Mouse (Mus musculus) forebrain, postnatal 0 days (tissue): ENCODE results near the gene Sema4b. TPM values are rescaled to one million over a fixed set of nuclear protein-coding genes. Genes with fewer than 3 reads are reported as not detected.

ENCODE experiments used
- ATAC-seq: fragments of 200-750 bp; cut with Nextera tagmentation; 2 replicates; pipeline ENCODE4 v1.8.0; 2017; ENCODE audit warnings: mild to moderate bottlenecking, moderate library complexity
- DNase-seq: peaks from one replicate; pipeline ENCODE4 v3.0.0-alpha.2; 2015
- H3K27ac ChIP-seq: fragments of 300-500 bp; sonication (generic); 2 replicates; pipeline ENCODE4 v1.5.1; 2014; ENCODE audit warnings: low read depth, mild to moderate bottlenecking, antibody characterized with exemption, low read length, moderate library complexity, mixed read lengths
- H3K27me3 ChIP-seq: fragments of 300-500 bp; sonication (generic); 2 replicates; pipeline ENCODE4 v1.6.1; 2014; ENCODE audit warnings: mild to moderate bottlenecking, low read length, mixed read lengths; ENCODE audit not compliant: insufficient read depth
- H3K36me3 ChIP-seq: fragments of 300-500 bp; sonication (generic); 2 replicates; pipeline ENCODE4 v1.6.1; 2014; ENCODE audit warnings: mild to moderate bottlenecking, moderate library complexity; ENCODE audit not compliant: insufficient read depth
- H3K4me1 ChIP-seq: fragments of 300-500 bp; sonication (generic); 2 replicates; pipeline ENCODE4 v1.6.1; 2014; ENCODE audit warnings: antibody characterized with exemption; ENCODE audit not compliant: insufficient read depth
- H3K4me2 ChIP-seq: fragments of 300-500 bp; sonication (generic); 2 replicates; pipeline ENCODE4 v1.6.1; 2014; ENCODE audit warnings: low read depth, mild to moderate bottlenecking, moderate library complexity
- H3K4me3 ChIP-seq: fragments of 300-500 bp; sonication (generic); 2 replicates; pipeline ENCODE4 v1.5.1; 2014; ENCODE audit warnings: low read depth, low read length, mixed read lengths
- H3K9ac ChIP-seq: fragments of 300-500 bp; sonication (generic); 2 replicates; pipeline ENCODE4 v1.6.1; 2014; ENCODE audit warnings: mild to moderate bottlenecking
- H3K9me3 ChIP-seq: fragments of 300-500 bp; sonication (generic); 2 replicates; pipeline ENCODE4 v1.6.1; 2016; ENCODE audit warnings: low read length
- CTCF ChIP-seq: sonication (generic); IDR thresholded peaks from 2 replicates; pipeline ENCODE4 v1.5.1; 2016; ENCODE audit warnings: antibody characterized with exemption, control low read depth, low read depth
- whole genome bisulfite sequencing: fragments of 180-500 bp; shearing (Covaris S2); extraction: QIAGEN DNeasy Blood & Tissue Kit; methylation state at CpG from one replicate; pipeline ENCODE4 v1.1.7; 2014; 5-methylcytosine and 5-hydroxymethylcytosine counted together
- polyA plus RNA-seq: library from polyadenylated mRNA; unstranded; fragments of >200 nt; fragmentation: Nextera tagmentation; extraction: Ambion mirVana; gene quantifications from 2 replicates; pipeline ENCODE4 v1.2.1, GENCODE M21; 2015
- total RNA-seq: library from RNA; depleted of rRNA; stranded (reverse); fragments of >200 nt; gene quantifications from 2 replicates; pipeline ENCODE4 v1.2.3, GENCODE M21; 2014

Gene Sema4b
- total and polyA plus RNA-seq, 2 experiments from 2014 or later = 22.4 to 35.6 TPM

GRCm38 (mm10) chr7:80260625-80261371, 74.2 kb downstream of the Sema4b start, which contains the start of gene Ngrn:
TSS of gene Ngrn (plus strand) at chr7:80261215.
- H3K4me1 ChIP-seq = peaks cover 7% of the 10 kb centered on the region

GRCm38 (mm10) chr7:80261372-80261990, 74.8 kb downstream of the Sema4b start:
- DNase-seq (peak; percentile 72), ATAC-seq (peak; percentile 66)
- WGBS = 1% methylated on average over 32 of the region's 32 CpGs
- Histone ChIP-seq H3K27me3 (peaks cover 19% of the 10 kb centered on the region), H3K4me3 (peak overlapping the region; percentile 67), H3K36me3 (peaks cover 26% of the 10 kb centered on the region), H3K9me3 (no peaks in the 10 kb centered on the region), H3K4me1 (peaks cover 7% of the 10 kb centered on the region), H3K27ac (peak overlapping the region; percentile 82), H3K9ac (peak overlapping the region; percentile 78), H3K4me2 (peak overlapping the region; percentile 76)
- TF ChIP-seq CTCF = no peak

More at GRCm38 (mm10) chr7:80260625-80261371, 74.2 kb downstream of the Sema4b start, which contains the start of gene Ngrn:
- peak; percentile 97 for ATAC-seq
- WGBS = 27% methylated on average over 40 of the region's 40 CpGs
- TF ChIP-seq CTCF = peak; percentile 56
- Histone ChIP-seq H3K27me3 (peaks cover 19% of the 10 kb centered on the region), H3K27ac (peak within 1 kb of the TSS; percentile 82), H3K4me3 (peak within 1 kb of the TSS; percentile 67), H3K9me3 (no peaks in the 10 kb centered on the region), H3K36me3 (peaks cover 19% of the 10 kb centered on the region), H3K9ac (peak within 1 kb of the TSS; percentile 78), H3K4me2 (peak within 1 kb of the TSS; percentile 76)
- peak; percentile 91 for DNase-seq

GRCm38 (mm10) chr7:80264606-80265005, 78.0 kb downstream of the Sema4b start:
- no peak for TF ChIP-seq CTCF
- H3K36me3 ChIP-seq = peaks cover 33% of the 10 kb centered on the region
- no peaks in the 10 kb centered on the region for H3K9me3 ChIP-seq
- 0 out of 2 replicates have a peak, but pooled peaks cover 4% of the 10 kb centered on the region for H3K27me3 ChIP-seq
- H3K27ac ChIP-seq = no peak overlapping the region
- ATAC-seq (no peak), DNase-seq (no peak)
- no peak overlapping the region for H3K4me3 ChIP-seq
- no peak overlapping the region for H3K4me2 ChIP-seq
- 93% methylated on average over 12 of the region's 12 CpGs for WGBS
- peaks cover 13% of the 10 kb centered on the region for H3K4me1 ChIP-seq
- H3K9ac ChIP-seq = no peak overlapping the region

GRCm38 (mm10) chr7:80267764-80268163, 81.1 kb downstream of the Sema4b start:
- TF ChIP-seq CTCF = no peak
- H3K4me1 ChIP-seq = peaks cover 20% of the 10 kb centered on the region
- 81% methylated on average over 1 of the region's 1 CpGs for WGBS
- H3K27me3 ChIP-seq = no peaks in the 10 kb centered on the region
- H3K4me2 ChIP-seq = no peak overlapping the region
- no peak overlapping the region for H3K27ac ChIP-seq
- peaks cover 33% of the 10 kb centered on the region for H3K36me3 ChIP-seq
- H3K4me3 ChIP-seq = no peak overlapping the region
- no peak for DNase-seq
- no peak overlapping the region for H3K9ac ChIP-seq
- H3K9me3 ChIP-seq = no peaks in the 10 kb centered on the region
- ATAC-seq = no peak

- peak within 1 kb of the TSS; percentile 81 for H3K27ac ChIP-seq
- no peaks in the 10 kb centered on the region for H3K9me3 ChIP-seq
- H3K4me2 ChIP-seq = peak within 1 kb of the TSS; percentile 90
- H3K4me1 ChIP-seq = peaks cover 20% of the 10 kb centered on the region
- no peaks in the 10 kb centered on the region for H3K27me3 ChIP-seq
- ATAC-seq (peak; percentile 95), DNase-seq (peak; percentile 94)
- peak within 1 kb of the TSS; percentile 81 for H3K9ac ChIP-seq
- TF ChIP-seq CTCF = no peak
- 3% methylated on average over 21 of the region's 21 CpGs for WGBS
- peaks cover 38% of the 10 kb centered on the region for H3K36me3 ChIP-seq
- peak within 1 kb of the TSS; percentile 78 for H3K4me3 ChIP-seq
These were observed 82.5 kb downstream of the Sema4b start, which contains the start of gene Vps33b for GRCm38 (mm10) chr7:80268897-80269750. TSS of gene Vps33b (plus strand) at chr7:80269649.

GRCm38 (mm10) chr7:80269751-80270255, 83.2 kb downstream of the Sema4b start:
- Histone ChIP-seq H3K36me3 (peaks cover 38% of the 10 kb centered on the region), H3K9me3 (peaks cover 3% of the 10 kb centered on the region; the same call in 1 of the 2 replicates), H3K27me3 (no peaks in the 10 kb centered on the region), H3K9ac (peak overlapping the region; percentile 81), H3K4me2 (peak overlapping the region; percentile 90), H3K4me3 (peak overlapping the region; percentile 78), H3K4me1 (peaks cover 20% of the 10 kb centered on the region), H3K27ac (peak overlapping the region; percentile 81)
- ATAC-seq (peak; percentile 59), DNase-seq (no peak)
- 4% methylated on average over 23 of the region's 23 CpGs for WGBS
- no peak for TF ChIP-seq CTCF
